Mouse (Mus musculus) Patski (cell line): ENCODE data around the gene Lrrc38. TPM values are rescaled to one million over a fixed set of nuclear protein-coding genes. Genes with fewer than 3 reads are reported as not detected.

Experiments
- ATAC-seq: fragments of 100-300 bp; one replicate; pipeline ENCODE4 v1.8.0; 2021
- CTCF ChIA-PET: fragments of 350-600 bp; sonication (Branson Sonifier 250); formaldehyde crosslinking; loops from one replicate; lab custom pipeline; 2022; ENCODE audit warnings: inconsistent platforms; lab: Charles Lee
- POLR2A ChIA-PET: fragments of 350-600 bp; sonication (Branson Sonifier 250); formaldehyde crosslinking; loops from one replicate; lab custom pipeline; 2022; ENCODE audit warnings: antibody characterized with exemption, inconsistent platforms; lab: Charles Lee
- DNase-seq: peaks from one replicate; pipeline ENCODE4 v3.0.0-alpha.2; 2011; ENCODE audit warnings: low read depth, low spot score
- H3K27me3 ChIP-seq: fragments of 371-371 bp; one replicate; pipeline ENCODE4 v1.5.1; 2021
- CTCF ChIP-seq: fragments of 100-300 bp; IDR thresholded peaks from one replicate; pipeline ENCODE4 v1.5.1; 2021
- in situ Hi-C: fragments of 300-500 bp; cut with MboI; formaldehyde crosslinking; loops from 3 replicates; pipeline ENCODE4 v1.11.1; 2018; ENCODE audit warnings: low pct_unique_long_range_greater_than_20kb, mixed read lengths
- polyA plus RNA-seq: library from polyadenylated mRNA; unstranded; gene quantifications from one replicate; pipeline ENCODE4 v1.2.3, GENCODE M21; 2021

Gene Lrrc38
- polyA plus RNA-seq, 1 experiment from 2014 or later, result not detected

GRCm38 (mm10) chr4:143388955-143389702, 39.6 kb downstream of the Lrrc38 start:
- CTCF ChIA-PET, result interaction anchor here (1.1 kb wide), 1 partner anchor 9 kb away, joined by 5 read pairs; no protein-coding TSS in a partner anchor
- DNase-seq, result no peak
- in situ Hi-C loops, result no loop called here
- POLR2A ChIA-PET, result no interaction called here
- TF ChIP-seq CTCF, result peak; percentile 78
- ATAC-seq, result peak; percentile 76
- no peaks in the 10 kb centered on the region for H3K27me3 ChIP-seq

- in situ Hi-C loops, result no loop called here
- ChIA-PET CTCF (no interaction called here), POLR2A (no interaction called here)
- no peaks in the 10 kb centered on the region for H3K27me3 ChIP-seq
- DNase-seq (no peak), ATAC-seq (no peak)
- no peak for TF ChIP-seq CTCF
Observed at GRCm38 (mm10) chr4:143394181-143394580, 44.6 kb downstream of the Lrrc38 start, which contains the start of gene Pramel1. TSS of gene Pramel1 (plus strand) at chr4:143394428.

GRCm38 (mm10) chr4:143411566-143412218, 62.1 kb downstream of the Lrrc38 start:
- DNase-seq, result no peak
- H3K27me3 ChIP-seq, result no peaks in the 10 kb centered on the region
- in situ Hi-C loops, result no loop called here
- ATAC-seq, result peak; percentile 19
- CTCF ChIA-PET, result no interaction called here
- TF ChIP-seq CTCF, result no peak
- POLR2A ChIA-PET, result no interaction called here

- H3K27me3 ChIP-seq, result no peaks in the 10 kb centered on the region
- in situ Hi-C loops, result no loop called here
- ATAC-seq (peak; percentile 92), DNase-seq (peak; percentile 84)
- ChIA-PET POLR2A (no interaction called here), CTCF (no interaction called here)
- TF ChIP-seq CTCF, result no peak
Observed at GRCm38 (mm10) chr4:143412219-143413092, 62.9 kb downstream of the Lrrc38 start, which contains the start of gene Pramef8. TSS of gene Pramef8 (plus strand) at chr4:143412426.

- no peak for TF ChIP-seq CTCF
- POLR2A ChIA-PET, result interaction anchor here (0.7 kb wide), 2 partner anchors 213 to 1304 kb away, joined by 4 read pairs; no protein-coding TSS in a partner anchor
Observed at GRCm38 (mm10) chr4:143413621-143414020, 64.1 kb downstream of the Lrrc38 start.

GRCm38 (mm10) chr4:143414121-143414520, 64.6 kb downstream of the Lrrc38 start:
- CTCF ChIA-PET, result no interaction called here
- DNase-seq, result no peak
- no peaks in the 10 kb centered on the region for H3K27me3 ChIP-seq
- no peak for ATAC-seq
- in situ Hi-C loops, result no loop called here
- POLR2A ChIA-PET, result no interaction called here
- no peak for TF ChIP-seq CTCF

More at GRCm38 (mm10) chr4:143413621-143414020, 64.1 kb downstream of the Lrrc38 start:
- in situ Hi-C loops, result no loop called here
- CTCF ChIA-PET, result no interaction called here
- DNase-seq (no peak), ATAC-seq (no peak)
- no peaks in the 10 kb centered on the region for H3K27me3 ChIP-seq

Other genes with a start within 250 kb of the Lrrc38 start
- 17.6 TPM for gene Prdm2, start 136.8 kb upstream of the Lrrc38 start, polyA plus RNA-seq
- gene Pdpn, start 50.2 kb upstream of the Lrrc38 start, polyA plus RNA-seq, result 296 TPM
- not detected for gene Pramel1, start 44.7 kb downstream of the Lrrc38 start, polyA plus RNA-seq
- 17.4 TPM for gene Pramef8, start 62.7 kb downstream of the Lrrc38 start, polyA plus RNA-seq
- gene Oog4, start 100.6 kb downstream of the Lrrc38 start, polyA plus RNA-seq, result not detected
- gene Gm13043, start 161.6 kb downstream of the Lrrc38 start, polyA plus RNA-seq, result not detected
- gene Gm13040, start 186.2 kb downstream of the Lrrc38 start, polyA plus RNA-seq, result not detected
- gene BC080695, start 201.9 kb downstream of the Lrrc38 start, polyA plus RNA-seq, result not detected
- not detected for gene Gm13057, start 202.0 kb downstream of the Lrrc38 start, polyA plus RNA-seq